Mouse (Mus musculus) CD8-positive naive resting alpha-beta T cell, adult 57 days (primary cell): ENCODE measurements around the gene Eif2b4. TPM values are rescaled to one million over a fixed set of nuclear protein-coding genes. Genes with fewer than 3 reads are reported as not detected.

ENCODE experiments used
- total RNA-seq: library from RNA; stranded (reverse); gene quantifications from one replicate; pipeline ENCODE4 v1.2.4, GENCODE M21; 2023

The Eif2b4 gene
- total RNA-seq = 43.7 TPM

GRCm38 (mm10) chr5:31192939-31193630, at the start of gene Eif2b4, which contains the start of gene Snx17:
Eif2b4 (minus strand) TSS chr5:31193430.
Snx17 (plus strand) TSS chr5:31193227.

GRCm38 (mm10) chr5:31240637-31241521, 47.6 kb upstream of the Eif2b4 start, which contains the start of the genes Nrbp1 and Gm9970:
Nrbp1 (plus strand) TSS chr5:31240864.
Gm9970 (minus strand) TSS chr5:31241232.

GRCm38 (mm10) chr5:31220448-31221303, 27.4 kb upstream of the Eif2b4 start, which contains the start of gene Ppm1g:
Ppm1g (minus strand) TSS chr5:31220687.

GRCm38 (mm10) chr5:31201742-31202590, 8.7 kb upstream of the Eif2b4 start, which contains the start of gene Zfp513:
Zfp513 (minus strand) TSS chr5:31202303.

GRCm38 (mm10) chr5:31179766-31180630, 13.2 kb downstream of the Eif2b4 start, which contains the start of the genes Gm29609 and Gtf3c2:
Gm29609 (minus strand) TSS chr5:31179911.
Gtf3c2 (minus strand) TSS chr5:31180144.

GRCm38 (mm10) chr5:31154152-31154553, 39.1 kb downstream of the Eif2b4 start, which contains the start of gene Mpv17:
Mpv17 (minus strand) TSS chr5:31154251.

GRCm38 (mm10) chr5:31138241-31138967, 54.8 kb downstream of the Eif2b4 start, which contains the start of gene Ucn:
Ucn (minus strand) TSS chr5:31138829.

Other genes starting within 250 kb of the Eif2b4 start
- gene Cgref1, start 247.8 kb downstream of the Eif2b4 start, total RNA-seq = not detected
- 180 TPM for gene Preb, start 233.1 kb downstream of the Eif2b4 start, total RNA-seq
- gene Tcf23, start 224.8 kb downstream of the Eif2b4 start, total RNA-seq = not detected
- gene Atraid, start 145.1 kb downstream of the Eif2b4 start, total RNA-seq = 26.5 TPM
- gene Slc5a6, start 144.5 kb downstream of the Eif2b4 start, total RNA-seq = 8.3 TPM
- 53.8 TPM for gene Cad, start 138.7 kb downstream of the Eif2b4 start, total RNA-seq
- not detected for gene Dnajc5g, start 87.1 kb downstream of the Eif2b4 start, total RNA-seq
- gene Slc30a3, start 85.2 kb downstream of the Eif2b4 start, total RNA-seq = not detected
- gene Trim54, start 76.7 kb downstream of the Eif2b4 start, total RNA-seq = not detected
- gene Ucn, start 54.6 kb downstream of the Eif2b4 start, total RNA-seq = not detected
- gene Mpv17, start 39.2 kb downstream of the Eif2b4 start, total RNA-seq = 16.1 TPM
- gene Gm29609, start 13.5 kb downstream of the Eif2b4 start, total RNA-seq = 2.9 TPM
- gene Gtf3c2, start 13.3 kb downstream of the Eif2b4 start, total RNA-seq = 166 TPM
- 57.0 TPM for gene Snx17, start 203 bp downstream of the Eif2b4 start, total RNA-seq
- 21.2 TPM for gene Zfp513, start 8.9 kb upstream of the Eif2b4 start, total RNA-seq
- gene Ppm1g, start 27.3 kb upstream of the Eif2b4 start, total RNA-seq = 153 TPM
- gene Nrbp1, start 47.4 kb upstream of the Eif2b4 start, total RNA-seq = 150 TPM
- gene Gm9970, start 47.8 kb upstream of the Eif2b4 start, total RNA-seq = not detected
- 25.8 TPM for gene Krtcap3, start 58.3 kb upstream of the Eif2b4 start, total RNA-seq
- gene Ift172, start 97.7 kb upstream of the Eif2b4 start, total RNA-seq = 16.6 TPM
- 1.3 TPM for gene Fndc4, start 102.7 kb upstream of the Eif2b4 start, total RNA-seq
- gene Gckr, start 104.0 kb upstream of the Eif2b4 start, total RNA-seq = not detected